Mouse (Mus musculus): ENCODE measurements around the gene Gm36210. TPM values are rescaled to one million over a fixed set of nuclear protein-coding genes. Genes with fewer than 3 reads are reported as not detected.
A peak's percentile ranks its signal among the peaks of the same experiment; 100 is the strongest.

The Gm36210 gene
- not detected in 2 replicates for polyA plus RNA-seq (2011; ENCODE audit: insufficient read depth, insufficient read length, low replicate concordance, missing spikeins)

GRCm38 (mm10) chr7:4906466-4906950, at the start of gene Gm36210:
Gm36210 (minus strand) TSS chr7:4906516.
- no peak for TF ChIP-seq CTCF (IDR thresholded peaks at IDR 0.05; ENCODE audit: control insufficient read depth, insufficient read depth, low read length)
- TF ChIP-seq POLR2A (IDR thresholded peaks at IDR 0.05; ENCODE audit: borderline replicate concordance, control insufficient read depth, low read depth, low read length) = no peak
- Histone ChIP-seq H3K27ac (ENCODE audit: control insufficient read depth, insufficient read depth, low read depth, low read length, poor library complexity) (no peak within 1 kb of the TSS), H3K4me3 (replicated peaks; ENCODE audit: control insufficient read depth, low read depth, low read length) (no peak within 1 kb of the TSS), H3K4me1 (ENCODE audit: control insufficient read depth, insufficient read depth, low read length) (no peaks in the 10 kb centered on the region)
- WGBS = 82% methylated on average over 10 of the region's 10 CpGs

GRCm38 (mm10) chr7:4953815-4954445, 47.6 kb upstream of the Gm36210 start:
- Histone ChIP-seq H3K4me1 (ENCODE audit: control insufficient read depth, insufficient read depth, low read length) (no peaks in the 10 kb centered on the region), H3K27ac (ENCODE audit: control insufficient read depth, insufficient read depth, low read depth, low read length, poor library complexity) (no peak overlapping the region), H3K4me3 (replicated peaks; ENCODE audit: control insufficient read depth, low read depth, low read length) (no peak overlapping the region)
- 63% methylated on average over 10 of the region's 10 CpGs for WGBS
- no peak for TF ChIP-seq CTCF (IDR thresholded peaks at IDR 0.05; ENCODE audit: control insufficient read depth, insufficient read depth, low read length)
- TF ChIP-seq POLR2A (IDR thresholded peaks at IDR 0.05; ENCODE audit: borderline replicate concordance, control insufficient read depth, low read depth, low read length) = no peak

- 83% methylated on average over 19 of the region's 19 CpGs for WGBS
- Histone ChIP-seq H3K4me3 (replicated peaks; ENCODE audit: control insufficient read depth, low read depth, low read length) (no peak overlapping the region), H3K4me1 (ENCODE audit: control insufficient read depth, insufficient read depth, low read length) (no peaks in the 10 kb centered on the region), H3K27ac (ENCODE audit: control insufficient read depth, insufficient read depth, low read depth, low read length, poor library complexity) (no peak overlapping the region)
- no peak for TF ChIP-seq CTCF (IDR thresholded peaks at IDR 0.05; ENCODE audit: control insufficient read depth, insufficient read depth, low read length)
- no peak for TF ChIP-seq POLR2A (IDR thresholded peaks at IDR 0.05; ENCODE audit: borderline replicate concordance, control insufficient read depth, low read depth, low read length)
Measured at GRCm38 (mm10) chr7:4950561-4951342, 44.4 kb upstream of the Gm36210 start.

GRCm38 (mm10) chr7:4948386-4948785, 42.1 kb upstream of the Gm36210 start:
- Histone ChIP-seq H3K4me3 (replicated peaks; ENCODE audit: control insufficient read depth, low read depth, low read length) (no peak overlapping the region), H3K4me1 (ENCODE audit: control insufficient read depth, insufficient read depth, low read length) (no peaks in the 10 kb centered on the region; the same call in 1 of the 2 replicates), H3K27ac (ENCODE audit: control insufficient read depth, insufficient read depth, low read depth, low read length, poor library complexity) (no peak overlapping the region)
- no peak for TF ChIP-seq CTCF (IDR thresholded peaks at IDR 0.05; ENCODE audit: control insufficient read depth, insufficient read depth, low read length)
- no peak for TF ChIP-seq POLR2A (IDR thresholded peaks at IDR 0.05; ENCODE audit: borderline replicate concordance, control insufficient read depth, low read depth, low read length)
- 47% methylated on average over 6 of the region's 6 CpGs for WGBS

GRCm38 (mm10) chr7:4947855-4948254, 41.5 kb upstream of the Gm36210 start:
- WGBS = 77% methylated on average over 2 of the region's 2 CpGs
- Histone ChIP-seq H3K4me3 (replicated peaks; ENCODE audit: control insufficient read depth, low read depth, low read length) (no peak overlapping the region), H3K27ac (ENCODE audit: control insufficient read depth, insufficient read depth, low read depth, low read length, poor library complexity) (no peak overlapping the region), H3K4me1 (ENCODE audit: control insufficient read depth, insufficient read depth, low read length) (no peaks in the 10 kb centered on the region; the same call in 1 of the 2 replicates)
- no peak for TF ChIP-seq CTCF (IDR thresholded peaks at IDR 0.05; ENCODE audit: control insufficient read depth, insufficient read depth, low read length)
- TF ChIP-seq POLR2A (IDR thresholded peaks at IDR 0.05; ENCODE audit: borderline replicate concordance, control insufficient read depth, low read depth, low read length) = no peak

- TF ChIP-seq CTCF (IDR thresholded peaks at IDR 0.05; ENCODE audit: control insufficient read depth, insufficient read depth, low read length) (peak; percentile 96), POLR2A (IDR thresholded peaks at IDR 0.05; ENCODE audit: borderline replicate concordance, control insufficient read depth, low read depth, low read length) (no peak)
- Histone ChIP-seq H3K4me3 (replicated peaks; ENCODE audit: control insufficient read depth, low read depth, low read length) (peak overlapping the region; percentile 24), H3K27ac (ENCODE audit: control insufficient read depth, insufficient read depth, low read depth, low read length, poor library complexity) (no peak overlapping the region), H3K4me1 (ENCODE audit: control insufficient read depth, insufficient read depth, low read length) (no peaks in the 10 kb centered on the region; the same call in 1 of the 2 replicates)
- 5% methylated on average over 15 of the region's 15 CpGs for WGBS
Measured at GRCm38 (mm10) chr7:4943223-4943815, 37.0 kb upstream of the Gm36210 start.

GRCm38 (mm10) chr7:4942673-4943072, 36.4 kb upstream of the Gm36210 start:
- H3K27ac ChIP-seq (ENCODE audit: control insufficient read depth, insufficient read depth, low read depth, low read length, poor library complexity) = no peak overlapping the region
- H3K4me1 ChIP-seq (ENCODE audit: control insufficient read depth, insufficient read depth, low read length) = no peaks in the 10 kb centered on the region; the same call in 1 of the 2 replicates
- TF ChIP-seq CTCF (IDR thresholded peaks at IDR 0.05; ENCODE audit: control insufficient read depth, insufficient read depth, low read length) = no peak
- TF ChIP-seq POLR2A (IDR thresholded peaks at IDR 0.05; ENCODE audit: borderline replicate concordance, control insufficient read depth, low read depth, low read length) = no peak
- no peak overlapping the region for H3K4me3 ChIP-seq (replicated peaks; ENCODE audit: control insufficient read depth, low read depth, low read length)
- 40% methylated on average over 5 of the region's 5 CpGs for WGBS

GRCm38 (mm10) chr7:4940068-4940479, 33.8 kb upstream of the Gm36210 start:
- no peak overlapping the region for H3K27ac ChIP-seq (ENCODE audit: control insufficient read depth, insufficient read depth, low read depth, low read length, poor library complexity)
- 16% methylated on average over 9 of the region's 9 CpGs for WGBS
- no peak for TF ChIP-seq POLR2A (IDR thresholded peaks at IDR 0.05; ENCODE audit: borderline replicate concordance, control insufficient read depth, low read depth, low read length)
- peak; percentile 86 for TF ChIP-seq CTCF (IDR thresholded peaks at IDR 0.05; ENCODE audit: control insufficient read depth, insufficient read depth, low read length)

More at GRCm38 (mm10) chr7:4940068-4940479, 33.8 kb upstream of the Gm36210 start:
- H3K4me1 ChIP-seq (ENCODE audit: control insufficient read depth, insufficient read depth, low read length) = no peaks in the 10 kb centered on the region; the same call in 1 of the 2 replicates
- no peak overlapping the region for H3K4me3 ChIP-seq (replicated peaks; ENCODE audit: control insufficient read depth, low read depth, low read length)

All from bone marrow, adult 2 months (tissue).